Mouse (Mus musculus) megakaryocyte, embryonic 14.5 days (primary cell): Measurements from ENCODE around the gene Dnm3.

ENCODE experiments used
- FLI1 ChIP-seq: IDR thresholded peaks from 2 replicates; pipeline ENCODE4 v1.6.1; 2012; ENCODE audit warnings: low read length, inconsistent platforms, mixed read lengths
- GATA1 ChIP-seq: IDR thresholded peaks from 3 replicates; pipeline ENCODE4 v1.6.1; 2012; ENCODE audit warnings: mixed read lengths, low read length, inconsistent platforms, borderline replicate concordance

- no peak for TF ChIP-seq GATA1
- no peak for TF ChIP-seq FLI1
These were observed 332.1 kb downstream of the Dnm3 start for GRCm38 (mm10) chr1:162145748-162146147.
